Mouse (Mus musculus) forebrain, embryonic 11.5 days (tissue): Measurements from ENCODE around the gene Gstp2. TPM values are rescaled to one million over a fixed set of nuclear protein-coding genes. Genes with fewer than 3 reads are reported as not detected.

Experiments used
- ATAC-seq: fragments of 200-750 bp; cut with Nextera tagmentation; replicated peaks from 2 replicates; pipeline ENCODE4 v1.8.0; 2017; ENCODE audit warnings: moderate TSS enrichment; ENCODE audit not compliant: low FRiP score
- DNase-seq: peaks from one replicate; pipeline ENCODE4 v3.0.0-alpha.2; 2017; ENCODE audit warnings: low spot score
- H3K27ac ChIP-seq: fragments of 300-500 bp; sonication (generic); 2 replicates; pipeline ENCODE4 v1.5.1; 2014; ENCODE audit warnings: low read depth, low read length
- H3K27me3 ChIP-seq: fragments of 300-500 bp; sonication (generic); 2 replicates; pipeline ENCODE4 v1.6.1; 2014; ENCODE audit warnings: mild to moderate bottlenecking, low read length, mixed read lengths; ENCODE audit not compliant: control insufficient read depth, insufficient read depth
- H3K36me3 ChIP-seq: fragments of 300-500 bp; sonication (generic); 2 replicates; pipeline ENCODE4 v1.6.1; 2014; ENCODE audit warnings: mild to moderate bottlenecking, low read length, moderate library complexity, mixed read lengths; ENCODE audit not compliant: control insufficient read depth, insufficient read depth
- H3K4me1 ChIP-seq: fragments of 300-500 bp; sonication (generic); replicated peaks from 2 replicates; pipeline ENCODE4 v1.6.1; 2014; ENCODE audit warnings: low read length, mixed read lengths; ENCODE audit not compliant: control insufficient read depth, insufficient read depth
- H3K4me2 ChIP-seq: fragments of 300-500 bp; sonication (generic); 2 replicates; pipeline ENCODE4 v1.6.1; 2014; ENCODE audit warnings: low read depth, mild to moderate bottlenecking, low read length, moderate library complexity, mixed read lengths; ENCODE audit not compliant: severe bottlenecking
- H3K4me3 ChIP-seq: fragments of 300-500 bp; sonication (generic); 2 replicates; pipeline ENCODE4 v1.5.1; 2014; ENCODE audit warnings: low read depth, low read length
- H3K9ac ChIP-seq: fragments of 300-500 bp; sonication (generic); 2 replicates; pipeline ENCODE4 v1.6.1; 2014; ENCODE audit warnings: low read length
- H3K9me3 ChIP-seq: fragments of 300-500 bp; sonication (generic); 2 replicates; pipeline ENCODE4 v1.6.1; 2016; ENCODE audit warnings: low read length, mixed read lengths; ENCODE audit not compliant: control insufficient read depth
- WGBS: fragments of 180-500 bp; shearing (Covaris S2); extraction: QIAGEN DNeasy Blood & Tissue Kit; methylation state at CpG from one replicate; pipeline ENCODE4 v1.1.7; 2014; 5-methylcytosine and 5-hydroxymethylcytosine counted together
- polyA plus RNA-seq: library from polyadenylated mRNA; unstranded; fragments of >200 nt; fragmentation: Nextera tagmentation; extraction: Ambion mirVana; gene quantifications from 2 replicates; pipeline ENCODE4 v1.2.1, GENCODE M21; 2014

Gene Gstp2
- polyA plus RNA-seq, 1 experiment from 2014 or later = 1.8 TPM

- no peaks in the 10 kb centered on the region for H3K4me1 ChIP-seq
- H3K9me3 ChIP-seq = no peaks in the 10 kb centered on the region
- no peak overlapping the region for H3K4me2 ChIP-seq
- no peak overlapping the region for H3K27ac ChIP-seq
- no peak overlapping the region for H3K9ac ChIP-seq
- WGBS = 55% methylated on average over 5 of the region's 5 CpGs
- DNase-seq (peak; percentile 46), ATAC-seq (no peak)
- no peak overlapping the region for H3K4me3 ChIP-seq
- H3K36me3 ChIP-seq = no peaks in the 10 kb centered on the region
- no peaks in the 10 kb centered on the region for H3K27me3 ChIP-seq
These were observed 42.3 kb upstream of the Gstp2 start for GRCm38 (mm10) chr19:4088146-4088545.

- 87% methylated on average over 5 of the region's 5 CpGs for WGBS
- Histone ChIP-seq H3K27me3 (no peaks in the 10 kb centered on the region), H3K9ac (no peak overlapping the region), H3K4me2 (no peak overlapping the region), H3K4me3 (no peak overlapping the region), H3K9me3 (no peaks in the 10 kb centered on the region), H3K27ac (no peak overlapping the region), H3K36me3 (no peaks in the 10 kb centered on the region), H3K4me1 (no peaks in the 10 kb centered on the region)
- ATAC-seq (no peak), DNase-seq (peak; percentile 41)
These were observed 41.3 kb upstream of the Gstp2 start for GRCm38 (mm10) chr19:4087090-4087489.

GRCm38 (mm10) chr19:4086156-4086555, 40.3 kb upstream of the Gstp2 start:
- H3K27ac ChIP-seq = no peak overlapping the region
- H3K4me1 ChIP-seq = no peaks in the 10 kb centered on the region
- ATAC-seq (no peak), DNase-seq (peak; percentile 42)
- 92% methylated on average over 15 of the region's 15 CpGs for WGBS
- no peak overlapping the region for H3K4me2 ChIP-seq
- no peaks in the 10 kb centered on the region for H3K36me3 ChIP-seq
- no peaks in the 10 kb centered on the region for H3K9me3 ChIP-seq
- no peaks in the 10 kb centered on the region for H3K27me3 ChIP-seq
- no peak overlapping the region for H3K4me3 ChIP-seq
- no peak overlapping the region for H3K9ac ChIP-seq

GRCm38 (mm10) chr19:4084984-4085383, 39.2 kb upstream of the Gstp2 start:
- WGBS = 93% methylated on average over 1 of the region's 1 CpGs
- H3K27me3 ChIP-seq = no peaks in the 10 kb centered on the region

GRCm38 (mm10) chr19:4083826-4084225, 38.0 kb upstream of the Gstp2 start:
- Histone ChIP-seq H3K4me1 (no peaks in the 10 kb centered on the region), H3K4me3 (no peak overlapping the region), H3K27ac (no peak overlapping the region), H3K4me2 (no peak overlapping the region), H3K27me3 (no peaks in the 10 kb centered on the region), H3K9me3 (no peaks in the 10 kb centered on the region), H3K9ac (no peak overlapping the region), H3K36me3 (no peaks in the 10 kb centered on the region)
- peak; percentile 51 for DNase-seq
- no peak for ATAC-seq
- 28% methylated on average over 8 of the region's 8 CpGs for WGBS

More at GRCm38 (mm10) chr19:4084984-4085383, 39.2 kb upstream of the Gstp2 start:
- Histone ChIP-seq H3K4me2 (no peak overlapping the region), H3K4me1 (no peaks in the 10 kb centered on the region), H3K4me3 (no peak overlapping the region), H3K36me3 (no peaks in the 10 kb centered on the region), H3K27ac (no peak overlapping the region), H3K9me3 (no peaks in the 10 kb centered on the region), H3K9ac (no peak overlapping the region)
- DNase-seq (no peak), ATAC-seq (no peak)

GRCm38 (mm10) chr19:4083316-4083715, 37.5 kb upstream of the Gstp2 start:
- Histone ChIP-seq H3K9me3 (no peaks in the 10 kb centered on the region), H3K4me1 (no peaks in the 10 kb centered on the region), H3K4me2 (no peak overlapping the region), H3K4me3 (no peak overlapping the region), H3K27ac (no peak overlapping the region), H3K36me3 (no peaks in the 10 kb centered on the region), H3K9ac (no peak overlapping the region), H3K27me3 (no peaks in the 10 kb centered on the region)
- peak; percentile 42 for DNase-seq
- no peak for ATAC-seq
- 66% methylated on average over 7 of the region's 7 CpGs for WGBS

- ATAC-seq (no peak), DNase-seq (peak; percentile 38)
- WGBS = 84% methylated on average over 11 of the region's 11 CpGs
- no peaks in the 10 kb centered on the region for H3K9me3 ChIP-seq
- H3K27ac ChIP-seq = no peak overlapping the region
- H3K4me1 ChIP-seq = no peaks in the 10 kb centered on the region
- H3K9ac ChIP-seq = no peak overlapping the region
- H3K4me2 ChIP-seq = no peak overlapping the region
- H3K4me3 ChIP-seq = no peak overlapping the region
- no peaks in the 10 kb centered on the region for H3K27me3 ChIP-seq
- no peaks in the 10 kb centered on the region for H3K36me3 ChIP-seq
These were observed 36.6 kb upstream of the Gstp2 start for GRCm38 (mm10) chr19:4082219-4082965.

- H3K27me3 ChIP-seq = no peaks in the 10 kb centered on the region
- H3K36me3 ChIP-seq = no peaks in the 10 kb centered on the region
- H3K4me3 ChIP-seq = no peak within 1 kb of the TSS
- DNase-seq (peak; percentile 42), ATAC-seq (no peak)
- no peak within 1 kb of the TSS for H3K9ac ChIP-seq
- 70% methylated on average over 3 of the region's 3 CpGs for WGBS
- H3K27ac ChIP-seq = no peak within 1 kb of the TSS
- H3K4me2 ChIP-seq = no peak within 1 kb of the TSS
- H3K9me3 ChIP-seq = no peaks in the 10 kb centered on the region
- H3K4me1 ChIP-seq = no peaks in the 10 kb centered on the region
These were observed 35.6 kb upstream of the Gstp2 start, which contains the start of gene Cabp2 for GRCm38 (mm10) chr19:4081394-4081793. TSS of gene Cabp2 (plus strand) at chr19:4081578.

GRCm38 (mm10) chr19:4080511-4081009, 34.7 kb upstream of the Gstp2 start:
- Histone ChIP-seq H3K4me1 (no peaks in the 10 kb centered on the region), H3K4me2 (no peak overlapping the region), H3K4me3 (no peak overlapping the region), H3K36me3 (no peaks in the 10 kb centered on the region), H3K9ac (no peak overlapping the region), H3K9me3 (no peaks in the 10 kb centered on the region), H3K27ac (no peak overlapping the region), H3K27me3 (no peaks in the 10 kb centered on the region)
- DNase-seq (peak; percentile 42), ATAC-seq (no peak)
- WGBS = 69% methylated on average over 8 of the region's 8 CpGs
